Mouse (Mus musculus): ENCODE measurements at regions not wholly inside any gene's neighbourhood (a gene's known extent, or its start where the extent isn't known, plus 50 kb on each side); places are given as distances from the start of the nearest gene placed in this dataset.

DNA sequence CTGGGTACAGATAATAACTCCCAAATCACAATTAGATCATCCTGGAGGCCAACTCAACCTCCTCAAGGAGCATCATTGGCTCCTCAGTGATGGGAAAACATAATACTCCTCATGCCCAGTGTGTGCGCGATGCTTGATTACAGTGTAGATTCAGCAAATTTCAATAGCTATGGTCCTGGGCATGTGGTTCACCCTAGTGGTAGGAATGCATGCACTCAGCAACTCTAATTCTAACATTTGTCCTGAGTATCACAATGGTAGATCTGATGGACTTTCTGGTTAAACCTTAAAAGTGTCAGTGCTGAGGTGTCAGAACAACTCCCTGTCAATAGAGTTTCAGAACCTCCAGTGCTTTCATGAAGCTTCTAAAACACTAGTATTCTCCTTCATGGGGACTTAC is 442.0 kb downstream of the Hsfy2 start:
- DNase-seq = no peak

DNA sequence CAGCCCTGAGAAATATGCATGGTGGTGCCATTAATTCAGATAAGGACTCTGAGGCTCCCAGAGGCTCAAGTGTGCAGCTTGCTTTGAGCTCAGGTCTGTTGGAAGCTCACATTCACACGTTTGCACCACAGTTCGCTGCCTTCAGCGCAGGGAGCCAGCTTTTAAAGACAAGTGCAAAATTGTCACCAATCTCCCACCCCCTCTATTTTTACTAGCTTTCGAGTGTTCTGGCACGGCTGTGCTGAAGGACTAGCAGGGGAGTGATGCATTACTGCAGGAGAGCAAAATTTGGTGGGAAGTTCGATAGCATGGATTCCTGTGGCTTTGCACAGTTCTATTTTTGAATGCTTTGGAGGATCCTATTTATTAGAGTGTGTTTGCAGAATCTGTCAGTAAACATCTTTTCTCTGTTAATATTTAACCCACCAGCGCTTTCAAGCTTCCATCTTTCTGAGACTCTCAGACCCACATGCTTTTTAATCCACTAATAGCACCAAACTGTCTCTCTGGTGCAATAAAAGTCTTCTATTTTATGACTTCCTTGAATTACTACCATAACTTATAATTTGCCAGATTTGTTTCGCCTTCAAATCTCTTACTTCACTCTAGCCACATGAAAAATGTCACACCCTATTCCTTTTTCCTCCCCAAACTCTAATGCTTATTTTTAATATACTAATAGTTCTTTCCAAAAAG is 453.6 kb downstream of the Hsfy2 start:
- DNase-seq = no peak

DNA sequence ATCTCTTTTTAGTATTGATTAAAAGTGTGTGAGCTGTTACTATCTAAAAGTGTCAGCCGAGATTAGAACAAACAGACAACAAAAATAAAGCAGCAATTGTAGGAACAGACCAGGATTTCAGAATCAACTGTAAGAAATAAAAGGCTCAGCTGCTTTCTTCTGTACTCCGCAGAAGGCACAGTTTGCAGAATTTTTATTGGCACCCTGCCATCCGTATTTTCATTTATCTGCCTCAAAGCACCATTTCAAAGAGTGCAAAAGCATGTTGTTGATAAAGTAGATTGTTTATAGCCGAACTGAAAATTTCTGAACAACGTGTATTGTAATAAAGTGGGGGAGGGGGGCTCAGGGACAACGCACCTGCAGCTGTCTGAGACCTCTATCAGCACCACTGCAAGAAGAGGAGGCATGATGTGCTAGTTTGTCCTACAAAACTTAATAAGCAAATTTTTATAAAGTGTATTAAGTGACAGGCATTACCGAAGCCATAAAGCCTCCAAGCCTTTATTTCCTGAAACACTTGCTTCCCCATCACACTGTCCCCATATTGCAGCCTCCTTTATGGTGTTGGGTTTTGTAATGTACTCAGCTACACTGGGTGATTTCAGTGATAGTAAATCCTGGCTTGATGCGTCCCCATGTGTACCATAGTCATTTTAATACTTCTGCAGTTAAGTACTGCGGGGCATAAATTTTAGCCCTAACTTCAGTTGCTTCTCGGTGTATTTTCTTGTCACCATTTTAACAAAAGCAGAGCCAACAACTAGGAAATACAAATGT is 457.8 kb downstream of the Hsfy2 start:
- DNase-seq = no peak

DNA sequence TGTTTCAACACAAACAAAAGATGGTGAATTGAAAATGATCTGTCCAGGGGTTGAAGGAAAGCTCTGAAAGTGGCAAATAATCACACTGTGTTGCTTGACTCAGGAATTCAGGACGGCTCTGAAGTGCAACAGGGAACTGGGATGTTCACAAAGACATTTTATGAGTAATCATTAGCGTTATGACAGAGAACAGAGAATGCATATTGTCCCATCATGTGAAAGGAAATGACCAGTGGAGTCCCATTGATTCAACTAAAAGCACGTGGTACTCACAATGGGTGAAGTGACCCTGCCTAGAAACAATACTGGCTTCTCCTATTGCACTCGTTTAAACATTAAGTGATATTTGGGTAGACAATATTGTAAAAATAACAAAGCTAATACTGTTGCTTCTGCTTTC is 466.1 kb downstream of the Hsfy2 start:
- no peak for DNase-seq

DNA sequence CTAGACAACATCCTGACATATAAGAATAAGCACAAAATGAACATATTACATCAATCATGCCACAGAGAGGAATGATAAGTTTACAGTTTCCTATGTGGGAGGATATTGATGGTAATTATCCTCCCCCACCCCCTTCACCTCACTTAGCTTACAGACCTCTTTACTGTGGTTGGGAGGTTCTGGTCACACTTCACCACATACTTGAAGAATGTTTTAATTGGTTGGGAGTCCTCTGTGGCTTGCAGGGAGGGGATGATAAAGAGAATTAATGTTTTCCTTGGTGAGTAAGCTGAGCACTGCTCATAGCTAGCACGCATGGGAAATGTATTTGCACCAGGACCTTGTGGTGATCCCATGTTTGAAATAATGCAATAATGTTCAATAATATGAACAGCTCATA is 468.5 kb downstream of the Hsfy2 start:
- DNase-seq = no peak

DNA sequence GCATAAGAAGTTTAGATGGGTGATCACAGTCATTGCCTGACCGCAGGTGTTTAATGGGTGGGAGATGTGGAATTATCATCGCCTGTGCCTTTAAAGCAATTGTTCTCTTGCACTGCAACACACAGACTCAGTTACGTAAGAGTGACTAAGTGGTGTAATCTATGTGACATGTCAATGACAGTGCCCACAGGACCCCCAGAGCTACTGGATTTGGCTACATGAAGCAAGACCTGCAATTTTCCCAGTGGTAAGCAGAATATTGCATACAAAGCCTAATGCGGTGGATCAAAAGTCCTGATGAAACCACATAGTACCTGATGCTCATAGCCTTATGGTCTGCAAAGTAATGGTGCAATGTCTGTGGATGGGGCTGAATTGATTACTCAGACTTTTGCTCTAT is 469.2 kb downstream of the Hsfy2 start:
- no peak for DNase-seq

DNA sequence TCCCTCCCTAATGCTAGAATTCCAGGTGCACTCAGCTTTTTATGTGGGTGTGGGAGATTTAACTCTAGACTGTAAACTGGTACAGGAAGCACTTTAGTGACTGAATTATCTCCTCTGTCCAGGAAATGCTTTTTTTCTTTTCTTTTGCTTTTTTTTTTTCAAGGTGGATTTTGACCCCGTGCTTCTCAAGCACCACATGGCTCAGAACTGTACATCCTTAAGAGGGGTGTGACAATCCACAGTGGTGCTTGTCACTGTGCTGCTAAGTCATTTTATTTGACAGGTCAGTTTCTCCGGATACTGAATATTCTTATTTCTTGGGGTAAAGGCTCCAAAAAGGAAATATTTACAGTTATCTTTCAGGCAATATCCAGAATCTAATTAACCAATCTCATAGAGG is 472.0 kb downstream of the Hsfy2 start:
- DNase-seq = no peak

DNA sequence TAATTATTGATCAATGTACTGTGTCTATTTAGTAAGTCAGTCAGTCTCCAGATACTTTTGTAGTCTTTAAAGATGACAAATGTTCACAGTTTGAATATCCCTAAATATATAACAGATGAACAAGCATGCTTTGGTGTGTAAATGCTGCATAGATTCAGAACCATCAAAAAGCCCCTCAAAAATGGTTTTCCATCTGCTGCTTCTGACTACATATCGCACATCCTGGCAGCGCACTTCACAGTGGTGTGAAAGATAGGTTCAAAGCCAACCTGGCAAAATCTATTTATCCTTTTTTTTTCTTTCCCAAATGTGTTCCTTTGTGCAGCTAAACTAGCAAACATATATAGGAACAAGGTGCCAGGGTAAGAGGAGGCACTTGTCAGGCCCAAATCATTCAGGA is 472.9 kb downstream of the Hsfy2 start:
- DNase-seq = no peak

DNA sequence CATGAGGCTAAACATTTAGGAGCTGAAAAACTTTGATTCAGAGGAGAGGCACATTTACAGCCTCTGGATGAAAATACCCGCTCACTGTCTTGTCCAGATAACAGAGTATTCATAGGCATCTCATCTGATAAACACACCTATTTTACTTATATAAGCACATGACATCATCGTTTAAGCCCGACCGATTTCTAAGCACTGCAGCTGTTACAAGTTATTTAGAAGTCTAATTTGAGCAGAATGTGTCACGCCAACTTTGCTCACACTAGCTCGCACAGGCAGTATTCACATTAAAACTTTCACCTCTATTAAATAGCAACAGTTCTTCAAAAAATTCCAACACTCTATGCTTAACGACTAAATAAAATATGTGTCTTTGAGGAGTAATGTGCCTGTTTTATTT is 506.3 kb downstream of the Hsfy2 start:
- no peak for DNase-seq

DNA sequence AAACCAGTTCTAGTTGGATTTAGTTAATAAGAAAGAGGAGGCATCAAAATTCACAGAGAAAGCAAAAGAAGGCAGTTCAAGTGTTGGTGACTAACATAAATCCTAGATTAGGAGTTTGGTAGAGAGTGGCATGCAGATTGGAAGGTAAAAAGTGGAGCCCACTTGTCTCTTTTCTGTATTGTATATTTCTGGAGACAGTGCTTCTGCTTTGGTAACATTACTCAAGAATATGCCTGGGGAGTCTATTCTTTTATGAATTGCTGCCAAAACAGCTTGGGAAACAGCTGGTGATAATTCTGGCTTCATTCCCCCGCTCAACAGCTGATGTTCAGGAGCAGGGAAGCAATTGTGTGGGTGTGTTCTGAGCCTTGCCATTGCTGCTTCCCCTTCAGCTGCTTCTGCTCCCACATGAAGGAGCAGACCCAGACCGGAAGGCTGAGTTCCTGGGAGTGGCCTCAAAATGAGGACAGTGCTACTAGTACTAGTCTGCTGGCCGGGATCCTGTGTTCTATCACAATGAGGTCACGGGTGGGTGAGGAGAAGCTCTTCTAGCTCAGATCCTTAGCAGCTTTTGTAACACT is 547.9 kb downstream of the Hsfy2 start:
- DNase-seq = peak; percentile 73

DNA sequence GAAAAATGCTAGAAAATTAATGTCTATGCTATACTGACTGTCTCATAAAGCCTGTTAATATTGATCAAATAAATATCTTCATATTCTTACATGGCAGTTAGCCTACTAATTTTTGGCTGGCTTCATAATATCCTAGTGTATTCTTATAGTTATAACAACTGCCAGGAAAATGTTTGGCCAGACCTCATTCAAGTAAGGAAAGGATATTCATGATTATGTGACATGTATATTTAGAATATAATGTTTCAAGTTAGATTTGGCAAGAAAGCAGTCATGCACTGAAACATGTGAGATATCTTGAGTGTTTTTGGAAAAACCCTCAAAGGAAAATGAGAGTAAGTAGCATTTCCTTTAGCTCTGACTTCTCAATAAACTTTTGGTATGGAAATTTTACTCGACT is 548.9 kb downstream of the Hsfy2 start:
- no peak for DNase-seq

DNA sequence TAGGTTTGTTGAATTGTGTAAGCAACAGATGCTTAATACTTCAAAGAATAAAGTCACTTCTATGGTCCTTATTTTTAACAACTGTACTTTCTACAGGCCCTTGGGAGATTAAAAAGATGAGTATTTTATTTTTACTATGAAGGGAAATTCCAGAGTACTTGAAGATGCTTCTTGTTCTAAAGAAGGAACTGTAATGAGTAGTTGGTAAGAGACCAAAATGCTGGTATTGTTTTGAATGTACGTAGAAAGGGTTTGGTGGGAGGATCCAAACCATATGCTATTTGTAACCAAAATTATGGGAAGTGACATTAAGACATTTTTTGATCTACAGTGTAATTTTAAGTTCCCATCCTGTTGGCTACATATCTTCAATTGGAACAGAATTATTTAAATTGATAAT is 560.5 kb downstream of the Hsfy2 start:
- no peak for DNase-seq

DNA sequence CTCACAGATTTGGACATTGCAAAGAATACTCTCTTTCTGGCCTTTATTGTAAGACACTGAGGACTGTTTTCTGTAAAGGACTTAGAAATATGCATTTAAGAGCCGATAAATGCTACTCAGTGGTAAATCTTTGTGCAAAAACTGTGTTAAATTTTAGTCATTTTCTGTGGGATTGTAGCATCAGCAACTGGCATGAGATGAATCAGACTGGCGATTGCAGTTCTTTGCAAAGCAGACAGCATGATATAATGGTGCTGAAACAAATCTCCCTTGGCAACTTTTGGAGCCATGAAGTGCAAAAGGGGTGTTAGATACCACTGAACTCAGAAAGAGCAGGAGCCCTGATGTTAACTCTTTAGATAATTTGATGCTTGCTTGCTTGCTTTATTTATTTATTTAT is 565.0 kb downstream of the Hsfy2 start:
- no peak for DNase-seq

DNA sequence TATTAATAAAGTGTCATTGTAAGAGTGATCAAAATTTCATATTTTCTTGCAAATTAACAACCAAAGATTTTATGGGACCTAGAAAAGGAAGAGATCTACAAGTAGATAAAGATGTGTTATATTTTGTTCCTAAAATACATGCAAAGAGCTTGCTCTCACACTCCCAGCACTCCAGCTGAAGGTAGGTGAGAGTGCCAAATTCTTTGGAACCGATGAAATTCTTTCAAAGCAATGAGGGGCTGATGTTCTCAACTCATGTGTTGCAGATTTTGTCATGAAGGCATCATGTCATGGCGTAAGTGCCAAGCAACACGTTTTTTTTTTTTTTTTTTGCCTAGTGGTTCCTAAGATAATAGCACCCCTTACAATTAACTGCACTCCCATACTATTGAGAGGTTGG is 573.8 kb downstream of the Hsfy2 start:
- no peak for DNase-seq
